Mouse (Mus musculus) monocyte, adult 5-6 weeks (primary cell): Measurements from ENCODE around the gene Olfr794. TPM values are rescaled to one million over a fixed set of nuclear protein-coding genes. Genes with fewer than 3 reads are reported as not detected.

ENCODE experiments used
- ATAC-seq: fragments of 153-309, 156-312 bp; replicated peaks from 2 replicates; pipeline ENCODE4 v1.8.0; 2017; ENCODE audit warnings: mild to moderate bottlenecking; ENCODE audit not compliant: low TSS enrichment, insufficient number of reproducible peaks, severe bottlenecking, poor library complexity, low FRiP score
- total RNA-seq: library from RNA; stranded (forward); fragments of 200-1000, 200-491, 200-594 nt; gene quantifications from 3 replicates; pipeline ENCODE4 v1.2.3, GENCODE M21; 2017

The Olfr794 gene
- total RNA-seq: 0.10 TPM in 1 of 3 replicates, not detected in the others

DNA sequence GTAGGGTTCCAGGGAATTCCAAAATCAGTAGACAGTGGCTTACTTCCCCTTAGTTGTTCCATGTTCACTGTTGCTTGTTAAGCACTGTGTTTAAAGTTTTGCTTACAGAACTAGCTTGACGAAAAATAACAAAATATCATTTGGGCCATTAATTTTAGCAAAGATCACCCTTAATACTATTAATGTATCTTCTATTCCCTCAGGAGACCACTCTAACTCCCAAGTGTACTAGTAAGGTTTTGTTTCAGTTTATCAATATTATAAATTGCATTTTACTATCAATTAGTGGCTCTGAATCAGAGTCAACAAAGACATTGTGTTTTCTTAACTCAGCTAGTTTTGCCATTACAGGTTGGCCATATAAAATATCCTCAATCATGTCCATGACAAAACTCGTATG is at the start of gene Olfr794:
Gene Olfr794, plus strand, starts transcription at position 301 of the 400 bp plus-strand sequence.
- ATAC-seq: no peak

DNA sequence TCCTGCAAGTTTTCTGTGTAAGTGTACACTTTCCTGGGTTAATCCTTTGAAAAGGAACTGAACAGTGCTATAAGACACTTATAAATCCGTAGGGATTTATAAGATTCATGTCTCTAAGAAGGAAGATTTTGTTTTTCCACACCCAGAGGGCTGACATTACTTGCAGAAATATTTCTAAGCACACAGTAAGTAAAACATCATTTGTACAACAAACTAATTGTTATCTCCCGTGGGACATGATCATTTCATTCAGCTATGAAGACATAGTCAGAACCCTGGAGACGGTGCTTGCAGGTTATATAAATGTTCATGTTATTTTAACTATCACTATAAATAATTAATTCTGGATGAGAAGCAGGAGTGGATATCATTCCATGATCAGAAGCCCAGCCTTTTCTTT is 46.0 kb upstream of the Olfr794 start, which contains the start of gene Olfr791:
Gene Olfr791, plus strand, starts transcription at position 301 of the 400 bp plus-strand sequence.
- no peak for ATAC-seq

DNA sequence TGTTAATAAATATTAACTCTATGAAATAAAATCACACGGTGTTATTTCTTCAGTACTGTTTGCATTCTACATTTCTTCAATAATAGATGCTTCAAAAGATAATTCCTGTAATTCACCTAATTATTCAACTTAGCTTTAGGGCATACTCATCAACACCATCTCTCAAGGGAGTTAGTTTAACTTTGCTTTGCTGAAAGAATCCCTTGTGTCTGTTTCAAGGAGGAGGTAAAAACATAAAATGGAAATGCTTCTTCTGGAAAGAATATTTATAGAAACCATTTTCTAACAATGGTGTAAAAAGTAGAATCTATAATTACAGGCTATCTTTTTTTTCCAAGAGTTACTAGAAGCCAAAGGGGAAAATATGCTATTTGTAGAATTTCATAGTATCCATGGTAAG is 28.6 kb upstream of the Olfr794 start, which contains the start of gene Olfr792:
Gene Olfr792, plus strand, starts transcription at position 301 of the 400 bp plus-strand sequence.
- no peak for ATAC-seq

DNA sequence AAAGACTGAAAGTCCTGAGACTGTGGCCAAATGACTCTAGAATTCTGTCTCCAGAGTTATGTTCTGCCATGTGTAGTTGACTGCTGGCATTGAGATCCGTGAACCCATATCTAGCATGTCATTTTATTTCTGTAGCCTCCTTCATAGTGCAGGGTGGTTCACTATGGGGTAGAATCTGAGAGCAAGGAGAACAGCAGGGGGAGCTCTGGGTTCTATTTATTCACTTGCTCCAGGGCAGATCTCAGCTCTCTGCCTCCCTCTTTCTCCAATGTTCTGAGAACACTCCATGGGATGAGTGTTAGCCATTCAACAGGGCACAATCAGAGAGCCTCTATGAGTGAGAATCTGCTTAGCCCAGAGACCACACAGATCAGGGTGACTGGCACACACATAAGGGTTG is 18.1 kb upstream of the Olfr794 start:
- ATAC-seq: no peak

DNA sequence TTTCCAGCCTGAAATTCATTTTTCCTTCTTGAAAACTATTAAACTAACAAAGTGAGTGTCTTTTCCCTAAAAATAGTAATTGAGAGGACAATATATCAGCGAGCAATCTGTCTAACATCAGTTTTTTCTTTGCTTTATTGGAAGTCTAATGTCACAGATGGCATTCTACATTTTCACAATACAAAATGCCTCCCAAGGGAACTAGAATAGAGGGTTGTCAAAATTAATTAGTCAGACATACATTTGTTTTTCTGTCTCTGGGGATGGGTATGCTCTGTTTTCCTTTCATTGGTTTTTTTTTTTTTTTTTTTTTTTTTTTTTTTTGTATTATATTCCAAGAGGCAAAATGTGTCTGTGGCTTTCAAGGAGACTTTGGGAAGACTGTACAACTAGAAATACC is 9.6 kb downstream of the Olfr794 start:
- no peak for ATAC-seq

DNA sequence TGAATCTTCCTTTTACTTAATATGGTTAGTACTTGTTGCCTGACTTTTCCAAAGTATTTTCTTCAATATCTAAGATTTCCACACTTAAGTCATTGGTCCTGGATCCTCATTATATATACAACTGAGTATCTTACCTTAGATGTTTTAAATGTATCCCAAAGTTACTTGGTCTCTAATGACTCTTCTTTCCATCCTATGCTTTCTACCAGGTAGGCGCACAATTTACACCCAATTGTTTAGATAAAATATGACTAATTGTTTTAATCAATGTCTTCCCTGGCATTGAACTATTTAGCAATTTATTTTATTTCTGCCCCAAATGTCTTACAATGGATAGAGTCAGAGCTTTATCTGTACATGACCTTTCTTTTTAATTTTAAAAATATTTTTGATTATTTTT is 45.0 kb downstream of the Olfr794 start, which contains the start of gene Olfr796:
Gene Olfr796, minus strand, starts transcription at position 101 of the 400 bp plus-strand sequence.
- no peak for ATAC-seq

DNA sequence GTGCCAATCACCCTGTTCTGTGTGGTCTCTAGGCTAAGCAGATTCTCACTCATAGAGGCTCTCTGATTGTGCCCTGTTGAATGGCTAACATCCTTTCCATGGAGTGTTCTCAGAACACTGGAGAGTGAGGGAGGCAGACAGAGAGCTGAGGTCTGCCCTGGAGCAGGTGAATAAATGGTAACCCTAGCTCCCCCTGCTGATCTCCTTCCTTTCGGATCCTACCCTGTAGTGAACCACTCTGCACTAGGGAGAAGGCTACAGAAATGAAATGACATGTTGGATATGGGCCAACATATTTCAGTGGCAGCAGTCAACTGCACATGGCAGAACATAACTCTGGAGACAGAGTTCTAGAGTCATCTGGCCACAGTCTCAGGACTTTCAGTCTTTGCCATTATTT is 54.3 kb downstream of the Olfr794 start:
- ATAC-seq: no peak

Other genes with a start within 250 kb of the Olfr794 start
- not detected in 3 replicates for gene Olfr780, start 249.5 kb upstream of the Olfr794 start, total RNA-seq
- not detected in 3 replicates for gene Olfr781, start 238.8 kb upstream of the Olfr794 start, total RNA-seq
- gene Olfr782, start 218.8 kb upstream of the Olfr794 start, total RNA-seq: not detected in 3 replicates
- gene Olfr784, start 183.6 kb upstream of the Olfr794 start, total RNA-seq: 0.19 TPM in 1 of 3 replicates, not detected in the others
- gene Olfr785, start 162.2 kb upstream of the Olfr794 start, total RNA-seq: not detected in 3 replicates
- gene Olfr786, start 140.3 kb upstream of the Olfr794 start, total RNA-seq: not detected in 3 replicates
- gene Olfr787, start 105.8 kb upstream of the Olfr794 start, total RNA-seq: not detected in 3 replicates
- not detected in 3 replicates for gene Olfr788, start 96.7 kb upstream of the Olfr794 start, total RNA-seq
- gene Olfr789, start 82.9 kb upstream of the Olfr794 start, total RNA-seq: not detected in 3 replicates
- not detected in 3 replicates for gene Olfr790, start 69.2 kb upstream of the Olfr794 start, total RNA-seq
- not detected in 3 replicates for gene Olfr791, start 45.9 kb upstream of the Olfr794 start, total RNA-seq
- not detected in 3 replicates for gene Olfr792, start 28.5 kb upstream of the Olfr794 start, total RNA-seq
- not detected in 3 replicates for gene Olfr796, start 44.9 kb downstream of the Olfr794 start, total RNA-seq
- gene Olfr798, start 60.3 kb downstream of the Olfr794 start, total RNA-seq: not detected in 3 replicates
- 0.43 TPM in 1 of 3 replicates, not detected in the others for gene Olfr799, start 69.8 kb downstream of the Olfr794 start, total RNA-seq
- not detected in 3 replicates for gene Olfr800, start 90.0 kb downstream of the Olfr794 start, total RNA-seq
- not detected in 3 replicates for gene Olfr801, start 106.2 kb downstream of the Olfr794 start, total RNA-seq
- gene Olfr802, start 120.5 kb downstream of the Olfr794 start, total RNA-seq: not detected in 3 replicates
- gene Olfr803, start 126.6 kb downstream of the Olfr794 start, total RNA-seq: not detected in 3 replicates
- gene Olfr804, start 135.6 kb downstream of the Olfr794 start, total RNA-seq: not detected in 3 replicates
- not detected in 3 replicates for gene Olfr805, start 161.7 kb downstream of the Olfr794 start, total RNA-seq
- gene Olfr806, start 174.3 kb downstream of the Olfr794 start, total RNA-seq: not detected in 3 replicates
- gene Olfr807, start 190.1 kb downstream of the Olfr794 start, total RNA-seq: not detected in 3 replicates
- not detected in 3 replicates for gene Olfr808, start 197.8 kb downstream of the Olfr794 start, total RNA-seq
- not detected in 3 replicates for gene Olfr809, start 207.0 kb downstream of the Olfr794 start, total RNA-seq
- gene Olfr810, start 227.3 kb downstream of the Olfr794 start, total RNA-seq: not detected in 3 replicates
- gene Olfr811, start 236.7 kb downstream of the Olfr794 start, total RNA-seq: not detected in 3 replicates